Mouse (Mus musculus): ENCODE measurements around the gene Trib2. TPM values are rescaled to one million over a fixed set of nuclear protein-coding genes. Genes with fewer than 3 reads are reported as not detected.

The Trib2 gene
- total and polyA plus RNA-seq, 3 experiments = 20.1 to 80.6 (median 53.8) TPM

DNA sequence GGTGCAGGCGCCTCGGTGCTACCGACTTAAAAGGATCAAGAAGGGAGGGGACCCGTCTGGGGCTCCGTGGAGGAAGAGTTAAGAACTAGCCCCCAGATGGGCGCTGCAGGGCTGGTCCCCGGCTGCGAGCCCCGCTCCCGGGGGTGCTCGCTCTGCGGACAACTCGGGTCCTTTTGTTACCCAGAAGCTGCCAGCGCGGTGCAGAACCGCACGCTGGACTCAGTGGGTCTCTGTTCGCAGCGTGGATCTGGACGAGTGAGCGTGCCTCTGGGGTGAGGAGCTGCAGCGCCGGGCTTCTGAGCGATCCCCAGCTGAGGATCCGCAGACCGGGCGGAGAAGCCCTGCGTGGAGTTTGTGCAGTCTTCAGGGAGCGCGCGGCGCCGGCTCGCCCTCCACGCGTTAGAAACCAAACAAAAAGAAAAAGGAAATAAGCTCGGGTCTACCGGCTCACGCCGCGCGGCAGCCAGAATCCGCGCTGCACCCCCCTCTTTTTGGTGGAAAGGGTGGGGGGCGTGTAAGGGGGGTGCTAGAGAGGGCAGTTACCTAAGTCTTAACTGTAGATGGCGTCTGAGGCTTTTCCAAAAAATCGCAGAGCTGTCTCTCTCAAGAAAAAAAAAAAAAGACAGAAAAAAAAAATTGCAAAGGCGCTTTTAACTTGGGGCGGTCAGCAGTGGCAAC is 1.0 kb downstream of the Trib2 start (continued):
- peak; percentile 56 for TF ChIP-seq ZC3H11A (IDR thresholded peaks at IDR 0.05; ENCODE audit: low read depth, low read length)
- no peak for TF ChIP-seq NRF1 (IDR thresholded peaks at IDR 0.05; ENCODE audit: insufficient read depth, low read depth, low read length, poor library complexity, severe bottlenecking)
- peak; percentile 83; the same call in 1 of the 2 replicates for TF ChIP-seq UBTF (IDR thresholded peaks at IDR 0.05; ENCODE audit: borderline replicate concordance, insufficient read depth, low read depth, low read length)
- TF ChIP-seq SMC3 (IDR thresholded peaks at IDR 0.05; ENCODE audit: low read depth, low read length) = peak; percentile 55
- peak; percentile 99 for TF ChIP-seq ZNF384 (IDR thresholded peaks at IDR 0.05; ENCODE audit: low read depth, low read length)
- no peak for TF ChIP-seq KAT2A (conservative IDR thresholded peaks at IDR 0.05; ENCODE audit: low read depth, low read length)
- TF ChIP-seq CTCF (IDR thresholded peaks at IDR 0.05 in 2 of 3, conservative IDR thresholded peaks at IDR 0.05 in 1 of 3; ENCODE audit: control insufficient read depth in 1 of 3, insufficient read depth in 1 of 3, low read depth in 2 of 3, low read length in 3 of 3, poor library complexity in 1 of 3, severe bottlenecking in 1 of 3) = peak in 2 of 3 experiments; percentile 16 to 55; a peak in 2 of 6 replicates
- TF ChIP-seq EP300 (IDR thresholded peaks at IDR 0.05; ENCODE audit: low read depth in 1 of 2, low read length in 2 of 2) = no peak
- no peak for TF ChIP-seq MEF2A (IDR thresholded peaks at IDR 0.05; ENCODE audit: extremely low read depth, insufficient replicate concordance, low read depth, low read length, poor library complexity, severe bottlenecking)
- no peak for TF ChIP-seq GATA1 (IDR thresholded peaks at IDR 0.05; ENCODE audit: low read depth, low read length)
- TF ChIP-seq CHD2 (IDR thresholded peaks at IDR 0.05; ENCODE audit: low read length) = no peak

- peaks cover 0 to 8% of the 10 kb centered on the region in 2 experiments; a peak in 3 of 4 replicates for H3K36me3 ChIP-seq (ENCODE audit: control insufficient read depth in 1 of 2, insufficient read depth in 2 of 2, low read length in 2 of 2)
- no peaks in the 10 kb centered on the region for H3K9me3 ChIP-seq (replicated peaks; ENCODE audit: insufficient read depth, low read length)
- peaks cover 55% of the 10 kb centered on the region for H3K79me2 ChIP-seq (ENCODE audit: control insufficient read depth, insufficient read depth, low read length, poor library complexity)
- peak overlapping the region; percentile 95 for H3K9ac ChIP-seq (ENCODE audit: control insufficient read depth, low read depth, low read length, poor library complexity, severe bottlenecking)
- DNase-seq (ENCODE audit: low read depth, low spot score) = peak; percentile 67
- peak overlapping the region; percentile 61 for H3K27ac ChIP-seq (ENCODE audit: control insufficient read depth, low read depth, low read length)
- peak overlapping the region; percentile 97 to 98 for H3K4me3 ChIP-seq (ENCODE audit: control insufficient read depth in 1 of 2, insufficient read depth in 1 of 2, low read depth in 2 of 2, low read length in 2 of 2)
- no peak for TF ChIP-seq TBP (IDR thresholded peaks at IDR 0.05; ENCODE audit: low read depth, low read length)
- TF ChIP-seq MYC (IDR thresholded peaks at IDR 0.05; ENCODE audit: low read depth, low read length) = 0 out of 2 replicates have a peak, but pooled peaks have one; percentile 55
- peak; percentile 70; the same call in 1 of the 2 replicates for TF ChIP-seq MXI1 (IDR thresholded peaks at IDR 0.05; ENCODE audit: low read depth, low read length)
- TF ChIP-seq NELFE (IDR thresholded peaks at IDR 0.05; ENCODE audit: low read depth, low read length) = no peak
- no peak for TF ChIP-seq TAL1 (IDR thresholded peaks at IDR 0.05; ENCODE audit: low read length)
- H3K27me3 ChIP-seq (ENCODE audit: control insufficient read depth in 1 of 2, insufficient read depth in 2 of 2, low read length in 2 of 2) = no peaks in the 10 kb centered on the region
- peaks cover 0 to 9% of the 10 kb centered on the region in 2 experiments for H3K4me1 ChIP-seq (ENCODE audit: control insufficient read depth in 1 of 2, insufficient read depth in 2 of 2, low read length in 2 of 2)
These were observed 1.5 kb downstream of the Trib2 start for GRCm38 (mm10) chr12:15815170-15815575.

Measured in MEL (cell line).